Mouse (Mus musculus): ENCODE data around the gene Smo.

DNA sequence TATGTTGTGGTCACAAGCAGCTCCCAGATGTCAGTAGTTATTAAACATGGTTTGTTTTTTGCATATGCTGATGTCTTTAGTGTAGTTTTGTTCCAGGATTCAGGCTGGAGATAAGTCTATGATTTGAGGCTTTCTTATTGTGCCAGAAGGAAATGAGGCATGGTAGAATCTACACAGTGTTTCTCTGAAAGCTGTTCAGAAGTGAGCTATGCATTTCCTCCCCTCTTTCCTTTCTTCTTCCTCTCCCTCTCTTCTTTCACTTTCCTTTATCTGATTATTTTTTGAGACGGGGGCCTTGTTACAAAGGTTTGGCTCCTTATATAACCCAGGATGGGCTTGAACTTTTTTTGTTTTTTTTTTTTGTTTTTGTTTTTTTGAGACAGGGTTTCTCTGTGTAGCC, 58.2 kb downstream of the Smo start:
- TF ChIP-seq CTCF (IDR thresholded peaks at IDR 0.05; ENCODE audit: extremely low read depth, insufficient read depth, insufficient read length, insufficient replicate concordance) = no peak
- no peak for TF ChIP-seq POLR2A (IDR thresholded peaks at IDR 0.05; ENCODE audit: low read depth, low read length)

Measured in spleen, adult 2 months (tissue).